8 mouse cellular contexts compared by ENCODE assay signal in genomic region chr17:46110402-46111289, GRCm38 (mm10). TPM values are rescaled to one million over a fixed set of nuclear protein-coding genes. Genes with fewer than 3 reads are reported as not detected.
DNase-seq lines count a peak whose midpoint lies in the region; ATAC-seq and TF ChIP-seq lines count a peak whose summit lies in the region.

TSS of gene Mrps18a (plus strand) at chr17:46110986.

- peaks cover 29% of the 10 kb centered on the region for H3K79me2 ChIP-seq in MEL (ENCODE audit: control insufficient read depth, insufficient read depth, low read length, poor library complexity)

- H3K9ac ChIP-seq in MEL (ENCODE audit: control insufficient read depth, low read depth, low read length, poor library complexity, severe bottlenecking) = peak within 1 kb of the TSS; percentile 96
- H3K9ac ChIP-seq in lung, postnatal 0 days (replicated peaks; ENCODE audit: low read depth) = peak within 1 kb of the TSS; percentile 46

- peak within 1 kb of the TSS; percentile 87 for H3K27ac ChIP-seq in MEL (ENCODE audit: control insufficient read depth, low read depth, low read length)
- H3K27ac ChIP-seq in cerebellum, adult 2 months (ENCODE audit: insufficient read depth, low read length) = no peak within 1 kb of the TSS
- H3K27ac ChIP-seq in lung, postnatal 0 days (ENCODE audit: low read length) = no peak within 1 kb of the TSS

- peak; percentile 95 to 99 for ATAC-seq in hematopoietic stem cell, adult 5-6 weeks (replicated peaks in 1 of 2; ENCODE audit: insufficient read depth in 1 of 2, low FRiP score in 2 of 2, low TSS enrichment in 1 of 2, low read depth in 1 of 2, poor library complexity in 2 of 2, severe bottlenecking in 2 of 2)
- peak; percentile 94 for ATAC-seq in lung, postnatal 0 days

- peak; percentile 92 for DNase-seq in MEL (ENCODE audit: low read depth, low spot score)
- peak; percentile 87 to 88 for DNase-seq in cerebellum, adult 2 months
- peak; percentile 77 for DNase-seq in forelimb bud, embryonic 11.5 days (ENCODE audit: low read depth, low spot score)
- DNase-seq in layer of hippocampus, adult 9-11 months = peak; percentile 83
- peak; percentile 91 for DNase-seq in lung, postnatal 0 days (ENCODE audit: low spot score)
- DNase-seq in ovary, postnatal 14 days (ENCODE audit: low spot score) = peak; percentile 79
- DNase-seq in thymus, postnatal 14 days = peak; percentile 85

- no peaks in the 10 kb centered on the region; a peak in 1 of 4 replicates for H3K27me3 ChIP-seq in MEL (ENCODE audit: control insufficient read depth in 1 of 2, insufficient read depth in 2 of 2, low read length in 2 of 2)
- no peaks in the 10 kb centered on the region for H3K27me3 ChIP-seq in cerebellum, adult 2 months (ENCODE audit: control insufficient read depth, insufficient read depth, low read length)
- no peaks in the 10 kb centered on the region for H3K27me3 ChIP-seq in lung, postnatal 0 days (replicated peaks; ENCODE audit: insufficient read depth, low read length)

- peak in 1 of 2 experiments; percentile 19; a peak in 1 of 4 replicates for TF ChIP-seq EP300 in MEL (IDR thresholded peaks at IDR 0.05; ENCODE audit: low read depth in 1 of 2, low read length in 2 of 2)
- TF ChIP-seq EP300 in lung, postnatal 0 days (IDR thresholded peaks at IDR 0.05) = no peak

- no peaks in the 10 kb centered on the region for H3K9me3 ChIP-seq in MEL (replicated peaks; ENCODE audit: insufficient read depth, low read length)
- H3K9me3 ChIP-seq in lung, postnatal 0 days (ENCODE audit: low read length) = no peaks in the 10 kb centered on the region

- H3K4me1 ChIP-seq in MEL (ENCODE audit: control insufficient read depth in 1 of 2, insufficient read depth in 2 of 2, low read length in 2 of 2) = peaks cover 4 to 12% of the 10 kb centered on the region in 2 experiments; a peak in 2 of 4 replicates
- H3K4me1 ChIP-seq in cerebellum, adult 2 months (ENCODE audit: control insufficient read depth, insufficient read depth, low read length) = no peaks in the 10 kb centered on the region
- peaks cover 11% of the 10 kb centered on the region; the same call in 1 of the 2 replicates for H3K4me1 ChIP-seq in lung, postnatal 0 days (ENCODE audit: insufficient read depth, low read depth, low read length)

- peak; percentile 90 to 98 for TF ChIP-seq POLR2A in MEL (IDR thresholded peaks at IDR 0.05; ENCODE audit: control insufficient read depth in 1 of 2, insufficient read depth in 1 of 2, low read depth in 1 of 2, low read length in 2 of 2, poor library complexity in 1 of 2)
- TF ChIP-seq POLR2A in cerebellum, adult 2 months (IDR thresholded peaks at IDR 0.05; ENCODE audit: borderline replicate concordance, insufficient read depth, low read length) = peak; percentile 96

- H3K4me3 ChIP-seq in MEL (ENCODE audit: control insufficient read depth in 1 of 2, insufficient read depth in 1 of 2, low read depth in 2 of 2, low read length in 2 of 2) = peak within 1 kb of the TSS; percentile 63 to 90
- peak within 1 kb of the TSS; percentile 95 for H3K4me3 ChIP-seq in cerebellum, adult 2 months (replicated peaks; ENCODE audit: insufficient read depth, low read depth, low read length)
- H3K4me3 ChIP-seq in lung, postnatal 0 days (ENCODE audit: low read depth, low read length) = peak within 1 kb of the TSS; percentile 58

- H3K36me3 ChIP-seq in MEL (ENCODE audit: control insufficient read depth in 1 of 2, insufficient read depth in 2 of 2, low read length in 2 of 2) = peaks cover 0 to 8% of the 10 kb centered on the region in 2 experiments; a peak in 2 of 4 replicates
- H3K36me3 ChIP-seq in lung, postnatal 0 days (ENCODE audit: insufficient read depth, low read length) = no peaks in the 10 kb centered on the region

- peak in 1 of 3 experiments; percentile 37; a peak in 3 of 6 replicates for TF ChIP-seq CTCF in MEL (IDR thresholded peaks at IDR 0.05 in 2 of 3, conservative IDR thresholded peaks at IDR 0.05 in 1 of 3; ENCODE audit: control insufficient read depth in 1 of 3, insufficient read depth in 1 of 3, low read depth in 2 of 3, low read length in 3 of 3, poor library complexity in 1 of 3, severe bottlenecking in 1 of 3)
- no peak for TF ChIP-seq CTCF in cerebellum, adult 2 months (IDR thresholded peaks at IDR 0.05; ENCODE audit: borderline replicate concordance, insufficient read depth, low read depth, low read length)
- TF ChIP-seq CTCF in lung, postnatal 0 days (IDR thresholded peaks at IDR 0.05) = peak; percentile 11; the same call in 1 of the 2 replicates

- TF ChIP-seq RAD21 in MEL (IDR thresholded peaks at IDR 0.05; ENCODE audit: low read depth, low read length) = no peak; the same call in 1 of the 2 replicates

- H3K4me2 ChIP-seq in lung, postnatal 0 days (replicated peaks; ENCODE audit: low read depth, low read length) = peak within 1 kb of the TSS; percentile 79

- WGBS in cerebellum, adult 2 months = 5% methylated on average over 38 of the region's 38 CpGs
- 5% methylated on average over 38 of the region's 38 CpGs for WGBS in lung, postnatal 0 days

TF ChIP-seq in MEL, 35 proteins besides CTCF, POLR2A, EP300 and RAD21:
- TF ChIP-seq BHLHE40 (IDR thresholded peaks at IDR 0.05; ENCODE audit: borderline replicate concordance, low read depth, low read length) (no peak), GATA1 (IDR thresholded peaks at IDR 0.05; ENCODE audit: low read depth, low read length) (no peak), POLR2AphosphoS5 (IDR thresholded peaks at IDR 0.05; ENCODE audit: borderline replicate concordance, low read depth, low read length) (no peak), NELFE (IDR thresholded peaks at IDR 0.05; ENCODE audit: low read depth, low read length) (peak; percentile 97), CHD1 (IDR thresholded peaks at IDR 0.05; ENCODE audit: low read depth, low read length) (no peak), ZKSCAN1 (IDR thresholded peaks at IDR 0.05; ENCODE audit: low read depth, low read length) (no peak), ZMIZ1 (IDR thresholded peaks at IDR 0.05; ENCODE audit: low read depth, low read length) (peak; percentile 58; the same call in 1 of the 2 replicates), TCF12 (IDR thresholded peaks at IDR 0.05; ENCODE audit: low read depth, low read length) (peak; percentile 78), NRF1 (IDR thresholded peaks at IDR 0.05; ENCODE audit: insufficient read depth, low read depth, low read length, poor library complexity, severe bottlenecking) (peak; percentile 81), GABPA (IDR thresholded peaks at IDR 0.05; ENCODE audit: low read depth, low read length) (no peak), ZNF384 (IDR thresholded peaks at IDR 0.05; ENCODE audit: low read depth, low read length) (no peak), USF1 (IDR thresholded peaks at IDR 0.05; ENCODE audit: low read depth, low read length) (peak; percentile 93), SMC3 (IDR thresholded peaks at IDR 0.05; ENCODE audit: low read depth, low read length) (peak; percentile 29), MYB (IDR thresholded peaks at IDR 0.05; ENCODE audit: low read depth, low read length) (no peak), RCOR1 (IDR thresholded peaks at IDR 0.05; ENCODE audit: low read depth, low read length) (no peak; the same call in 1 of the 2 replicates), SIN3A (IDR thresholded peaks at IDR 0.05; ENCODE audit: low read length) (peak; percentile 97), HCFC1 (IDR thresholded peaks at IDR 0.05; ENCODE audit: low read depth, low read length) (peak; percentile 95), POLR2AphosphoS2 (IDR thresholded peaks at IDR 0.05; ENCODE audit: low read length) (peak; percentile 86), MAX (IDR thresholded peaks at IDR 0.05; ENCODE audit: low read length) (peak; percentile 90), MAZ (IDR thresholded peaks at IDR 0.05; ENCODE audit: low read depth, low read length) (peak; percentile 79; the same call in 1 of the 2 replicates), UBTF (IDR thresholded peaks at IDR 0.05; ENCODE audit: borderline replicate concordance, insufficient read depth, low read depth, low read length) (no peak), E2F4 (IDR thresholded peaks at IDR 0.05; ENCODE audit: borderline replicate concordance, low read depth, low read length) (no peak), JUND (IDR thresholded peaks at IDR 0.05; ENCODE audit: low read depth, low read length) (no peak), KAT2A (conservative IDR thresholded peaks at IDR 0.05; ENCODE audit: low read depth, low read length) (peak; percentile 81; the same call in 1 of the 2 replicates), MEF2A (IDR thresholded peaks at IDR 0.05; ENCODE audit: extremely low read depth, insufficient replicate concordance, low read depth, low read length, poor library complexity, severe bottlenecking) (no peak), ETS1 (IDR thresholded peaks at IDR 0.05; ENCODE audit: low read depth, low read length) (0 out of 2 replicates have a peak, but pooled peaks have one; percentile 19), MYC (IDR thresholded peaks at IDR 0.05; ENCODE audit: low read depth, low read length) (peak; percentile 93), CHD2 (IDR thresholded peaks at IDR 0.05; ENCODE audit: low read length) (peak; percentile 20; the same call in 1 of the 2 replicates), MAFK (IDR thresholded peaks at IDR 0.05; ENCODE audit: borderline replicate concordance, low read depth, low read length) (no peak), ZC3H11A (IDR thresholded peaks at IDR 0.05; ENCODE audit: low read depth, low read length) (no peak), TBP (IDR thresholded peaks at IDR 0.05; ENCODE audit: low read depth, low read length) (peak; percentile 85), USF2 (IDR thresholded peaks at IDR 0.05; ENCODE audit: borderline replicate concordance in 1 of 2, insufficient read depth in 1 of 2, low read depth in 1 of 2, low read length in 2 of 2) (0 out of 4 replicates have a peak, but pooled peaks of 1 of the 2 experiments have one; percentile 40), ELF1 (IDR thresholded peaks at IDR 0.05; ENCODE audit: low read depth, low read length) (peak; percentile 85), MXI1 (IDR thresholded peaks at IDR 0.05; ENCODE audit: low read depth, low read length) (peak; percentile 97), TAL1 (IDR thresholded peaks at IDR 0.05; ENCODE audit: low read length) (no peak)

RNA-seq across cellular contexts. Expression of gene Mrps18a, which starts in this region (rescaled TPM):
- total RNA-seq in MEL (2012; rRNA removed) = 177 and 181 TPM in 2 replicates
- polyA plus RNA-seq in MEL (2012; ENCODE audit: insufficient read depth in 1 of 2, insufficient read length in 2 of 2, low read depth in 1 of 2, low replicate concordance in 2 of 2, missing spikeins in 1 of 2) = 100 to 1,000 TPM in 1 of 2 experiments, not detected in 1; 159 TPM
- 131 and 134 TPM in 2 replicates for polyA plus RNA-seq in cerebellum, adult 2 months (2012; rRNA removed)
- total RNA-seq in hematopoietic stem cell, adult 5-6 weeks (2017) = 32.8 and 34.5 TPM in 2 replicates
- polyA plus RNA-seq in lung, postnatal 0 days (2015; fragmentation: Nextera tagmentation; extraction: Ambion mirVana) = 96.4 and 103 TPM in 2 replicates
